Mouse (Mus musculus): Measurements from ENCODE around the gene Bbc3.

DNA sequence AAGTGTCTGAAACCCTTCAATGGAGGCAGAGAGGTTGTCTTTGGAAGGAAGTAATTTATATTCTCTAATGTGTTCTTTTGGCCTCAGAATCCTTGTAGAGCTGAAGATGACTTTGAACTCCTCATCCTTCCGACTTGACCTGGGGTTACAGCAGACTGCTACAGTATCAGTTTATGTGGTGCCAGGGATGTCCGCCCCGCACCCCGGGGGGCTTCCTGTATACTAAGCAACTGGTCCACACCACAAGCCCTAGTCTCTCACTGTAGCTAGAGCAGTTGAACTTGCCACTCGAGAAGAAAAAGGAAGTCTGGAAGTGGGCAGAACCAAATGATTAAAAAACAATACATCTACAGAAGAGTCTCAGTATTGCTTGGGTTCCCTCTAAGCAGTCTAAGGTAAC is 44.4 kb upstream of the Bbc3 start:
- TF ChIP-seq CTCF (conservative IDR thresholded peaks at IDR 0.05 in 1 of 2, IDR thresholded peaks at IDR 0.05 in 1 of 2; ENCODE audit: low read depth in 2 of 2, low read length in 2 of 2) (no peak), POLR2A (IDR thresholded peaks at IDR 0.05; ENCODE audit: low read depth, low read length) (no peak), ELF1 (IDR thresholded peaks at IDR 0.05; ENCODE audit: low read depth, low read length) (no peak), TCF12 (IDR thresholded peaks at IDR 0.05; ENCODE audit: low read depth, low read length) (no peak), UBTF (IDR thresholded peaks at IDR 0.05; ENCODE audit: low read depth, low read length) (no peak), MXI1 (IDR thresholded peaks at IDR 0.05; ENCODE audit: low read depth, low read length) (no peak), NELFE (IDR thresholded peaks at IDR 0.05; ENCODE audit: low read depth, low read length) (no peak), RCOR1 (conservative IDR thresholded peaks at IDR 0.05; ENCODE audit: low read depth, low read length) (no peak), USF1 (IDR thresholded peaks at IDR 0.05; ENCODE audit: low read depth, low read length) (no peak), USF2 (conservative IDR thresholded peaks at IDR 0.05; ENCODE audit: low read depth, low read length) (no peak), ZMIZ1 (IDR thresholded peaks at IDR 0.05; ENCODE audit: low read depth, low read length) (no peak), MAX (IDR thresholded peaks at IDR 0.05; ENCODE audit: low read length) (no peak), POLR2AphosphoS2 (IDR thresholded peaks at IDR 0.05; ENCODE audit: low read depth, low read length) (no peak), EP300 (IDR thresholded peaks at IDR 0.05; ENCODE audit: low read length) (no peak)

Measured in CH12.LX (cell line).